Mouse (Mus musculus) ES-Bruce4 (cell line): ENCODE data around the gene Prom2. TPM values are rescaled to one million over a fixed set of nuclear protein-coding genes. Genes with fewer than 3 reads are reported as not detected.

Experiments
- H3K27ac ChIP-seq: 2 replicates; pipeline ENCODE4 v1.5.1; 2012; ENCODE audit warnings: low read length, inconsistent platforms; ENCODE audit not compliant: insufficient read depth
- H3K27me3 ChIP-seq: 2 replicates; pipeline ENCODE4 v1.6.1; 2012; ENCODE audit warnings: mild to moderate bottlenecking, low read length, inconsistent platforms; ENCODE audit not compliant: control insufficient read depth, poor library complexity, insufficient read depth, severe bottlenecking
- H3K36me3 ChIP-seq: 2 replicates; pipeline ENCODE4 v1.6.1; 2012; ENCODE audit warnings: inconsistent platforms, mild to moderate bottlenecking, low read length, moderate library complexity; ENCODE audit not compliant: control insufficient read depth, poor library complexity, insufficient read depth, severe bottlenecking
- H3K4me1 ChIP-seq: one replicate; pipeline ENCODE4 v1.8.1; 2011; ENCODE audit warnings: low read length; ENCODE audit not compliant: control insufficient read depth, insufficient read depth
- H3K4me3 ChIP-seq: 2 replicates; pipeline ENCODE4 v1.5.1; 2011; ENCODE audit warnings: low read depth, mild to moderate bottlenecking, low read length
- H3K9ac ChIP-seq: 2 replicates; pipeline ENCODE4 v1.6.1; 2012; ENCODE audit warnings: low read depth, mild to moderate bottlenecking, inconsistent platforms; ENCODE audit not compliant: poor library complexity, severe bottlenecking
- H3K9me3 ChIP-seq: replicated peaks from 2 replicates; pipeline ENCODE4 v1.6.1; 2012; ENCODE audit warnings: mild to moderate bottlenecking, low read length, inconsistent platforms; ENCODE audit not compliant: control insufficient read depth, poor library complexity, insufficient read depth, severe bottlenecking
- CTCF ChIP-seq: IDR thresholded peaks from one replicate; pipeline ENCODE4 v1.8.1; 2011; ENCODE audit warnings: low read depth, low read length
- EP300 ChIP-seq: IDR thresholded peaks from 2 replicates; pipeline ENCODE4 v1.6.1; 2011; ENCODE audit warnings: low read depth, low read length; ENCODE audit not compliant: insufficient read depth
- POLR2A ChIP-seq: IDR thresholded peaks from one replicate; pipeline ENCODE4 v1.8.1; 2011; ENCODE audit warnings: low read length; ENCODE audit not compliant: insufficient read depth
- polyA plus RNA-seq: library from polyadenylated mRNA; stranded (reverse); fragments of >200 nt; gene quantifications from 2 replicates; pipeline ENCODE4 v1.2.4, GENCODE M21; 2011; ENCODE audit warnings: low read depth; ENCODE audit not compliant: missing spikeins, insufficient read depth, insufficient read length

The Prom2 gene
- polyA plus RNA-seq, 1 experiment, result 1.3 TPM

GRCm38 (mm10) chr2:127531592-127531991 lies 9.7 kb downstream of the Prom2 start:
- no peak overlapping the region for H3K9ac ChIP-seq
- no peaks in the 10 kb centered on the region for H3K36me3 ChIP-seq
- no peak overlapping the region for H3K27ac ChIP-seq
- no peaks in the 10 kb centered on the region for H3K4me1 ChIP-seq
- no peaks in the 10 kb centered on the region for H3K9me3 ChIP-seq
- TF ChIP-seq EP300 (no peak), CTCF (no peak), POLR2A (no peak)
- H3K4me3 ChIP-seq, result no peak overlapping the region
- no peaks in the 10 kb centered on the region for H3K27me3 ChIP-seq

DNA sequence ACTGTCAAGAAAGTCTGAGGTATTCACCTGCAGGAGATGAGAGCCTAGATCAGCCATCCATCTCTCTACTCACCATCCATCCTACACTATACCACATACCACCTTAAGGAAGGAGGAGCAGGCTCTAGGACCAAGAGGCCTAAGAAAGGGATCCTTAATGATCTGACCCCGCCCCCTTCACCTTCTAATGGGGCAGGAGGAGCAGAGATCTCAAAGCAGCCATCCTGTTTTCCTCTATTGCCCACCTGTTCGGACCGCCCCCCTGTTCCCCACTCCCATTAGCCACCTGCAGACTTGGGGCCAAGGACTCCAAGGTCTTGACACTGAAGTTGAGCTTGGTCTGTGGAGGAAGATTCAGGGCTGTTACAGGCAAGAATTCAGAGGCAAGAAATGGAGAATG lies 10.8 kb downstream of the Prom2 start:
- no peak for TF ChIP-seq CTCF
- H3K4me1 ChIP-seq, result no peaks in the 10 kb centered on the region
- no peaks in the 10 kb centered on the region for H3K36me3 ChIP-seq
- no peaks in the 10 kb centered on the region for H3K9me3 ChIP-seq
- H3K4me3 ChIP-seq, result no peak overlapping the region
- H3K27me3 ChIP-seq, result no peaks in the 10 kb centered on the region
- H3K27ac ChIP-seq, result no peak overlapping the region
- no peak overlapping the region for H3K9ac ChIP-seq

GRCm38 (mm10) chr2:127525004-127525775 lies 16.1 kb downstream of the Prom2 start:
- H3K36me3 ChIP-seq, result no peaks in the 10 kb centered on the region
- H3K9me3 ChIP-seq, result no peaks in the 10 kb centered on the region
- H3K27ac ChIP-seq, result no peak overlapping the region
- H3K4me1 ChIP-seq, result no peaks in the 10 kb centered on the region
- no peak for TF ChIP-seq CTCF
- no peak for TF ChIP-seq EP300
- no peak for TF ChIP-seq POLR2A
- no peak overlapping the region for H3K9ac ChIP-seq
- H3K4me3 ChIP-seq, result no peak overlapping the region
- H3K27me3 ChIP-seq, result no peaks in the 10 kb centered on the region

DNA sequence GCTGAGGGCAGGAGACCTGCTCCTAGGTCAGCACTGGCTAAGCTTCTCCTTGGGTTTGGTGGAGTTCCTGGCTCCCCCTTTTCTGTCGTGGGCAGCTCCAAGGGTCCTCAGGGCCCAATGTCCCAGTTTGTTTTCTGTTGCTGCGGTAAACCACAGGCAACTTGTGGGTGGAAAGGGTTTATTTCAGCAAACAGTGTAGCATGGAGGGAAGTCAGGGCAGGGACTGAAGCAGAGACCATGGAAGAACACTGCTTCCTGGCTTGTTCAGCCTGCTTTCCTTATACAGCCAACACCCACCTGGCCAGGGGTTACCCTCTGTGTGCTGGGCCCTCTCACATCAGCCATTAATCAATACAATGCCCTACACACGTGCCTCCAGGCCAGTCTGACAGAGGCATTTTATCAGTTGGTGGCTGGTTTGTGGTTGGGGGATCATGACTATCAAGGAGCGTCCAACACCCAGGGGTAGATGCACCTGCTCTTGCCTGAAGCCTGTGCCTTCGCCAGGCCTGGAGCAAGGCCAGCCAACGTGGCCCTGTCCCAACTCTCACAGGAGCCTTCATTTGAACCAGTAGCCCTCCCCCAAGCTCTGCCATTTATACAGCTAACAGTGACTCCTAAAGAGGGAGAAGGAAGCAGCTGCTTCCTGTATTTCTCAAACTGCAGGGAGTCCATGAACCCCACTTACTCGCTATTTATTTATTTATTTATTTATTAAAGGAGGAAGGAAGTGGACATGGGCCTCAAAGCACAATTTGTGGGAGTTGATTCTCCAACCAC lies 17.1 kb downstream of the Prom2 start:
- TF ChIP-seq EP300, result no peak
- TF ChIP-seq POLR2A, result no peak
- TF ChIP-seq CTCF, result no peak
- Histone ChIP-seq H3K4me1 (no peaks in the 10 kb centered on the region), H3K36me3 (no peaks in the 10 kb centered on the region), H3K9me3 (no peaks in the 10 kb centered on the region), H3K4me3 (no peak overlapping the region), H3K9ac (no peak overlapping the region), H3K27me3 (no peaks in the 10 kb centered on the region), H3K27ac (no peak overlapping the region)

GRCm38 (mm10) chr2:127522006-127522441 lies 19.2 kb downstream of the Prom2 start, which contains the start of gene Kcnip3:
TSS of gene Kcnip3 (minus strand) at chr2:127522094.
- Histone ChIP-seq H3K27ac (no peak within 1 kb of the TSS), H3K36me3 (no peaks in the 10 kb centered on the region), H3K27me3 (no peaks in the 10 kb centered on the region), H3K4me3 (peak within 1 kb of the TSS; percentile 18; the same call in 1 of the 2 replicates), H3K4me1 (no peaks in the 10 kb centered on the region), H3K9me3 (no peaks in the 10 kb centered on the region), H3K9ac (no peak within 1 kb of the TSS)
- TF ChIP-seq EP300 (no peak), CTCF (no peak), POLR2A (no peak)
